Mouse (Mus musculus) E14TG2a.4 (cell line): ENCODE results near the gene Ap1m1.

ENCODE experiments used
- CTCF ChIP-seq: conservative IDR thresholded peaks from 2 replicates; pipeline ENCODE4 v1.5.1; 2014; ENCODE audit warnings: low read length
- POU5F1 ChIP-seq: IDR thresholded peaks from 2 replicates; pipeline ENCODE4 v1.6.1; 2014; ENCODE audit warnings: low read length, borderline replicate concordance

DNA sequence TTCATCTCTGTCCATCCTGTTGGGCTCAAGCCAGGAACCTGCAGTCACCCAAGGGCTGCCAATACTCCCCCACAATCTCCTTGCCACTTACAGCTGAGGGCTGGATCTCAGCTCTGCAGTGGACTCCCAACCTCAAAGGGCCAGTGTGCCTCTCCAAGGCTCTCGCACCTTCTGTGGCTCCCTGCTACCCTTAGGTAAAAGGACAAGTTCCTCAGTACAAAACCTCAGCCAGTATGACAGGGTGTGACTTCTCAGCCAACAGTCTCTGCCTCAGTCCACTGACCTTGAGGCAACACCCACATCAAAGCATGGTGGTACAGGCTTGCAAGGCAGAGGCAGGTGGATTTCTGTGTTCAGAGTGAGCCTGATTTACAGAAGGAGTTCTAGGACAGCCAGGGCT lies 28.0 kb upstream of the Ap1m1 start:
- TF ChIP-seq CTCF: no peak
- no peak for TF ChIP-seq POU5F1
